Mouse (Mus musculus) layer of hippocampus, adult 2 months (tissue): Measurements from ENCODE around the gene Pabpn1l. TPM values are rescaled to one million over a fixed set of nuclear protein-coding genes. Genes with fewer than 3 reads are reported as not detected.
A peak's percentile ranks its signal among the peaks of the same experiment; 100 is the strongest.

Source experiments
- DNase-seq, 2 experiments: peaks; one replicate each; pipeline ENCODE4 v3.0.0; 2022; ENCODE audit warnings: low spot score in 2 of 2
- H3K27ac ChIP-seq: fragments of 200-600 bp; 2 replicates; pipeline ENCODE4 v1.8.1; 2022
- H3K4me3 ChIP-seq: fragments of 200-600 bp; 2 replicates; pipeline ENCODE4 v1.8.1; 2022; ENCODE audit warnings: mild to moderate bottlenecking
- CTCF ChIP-seq: fragments of 200-600 bp; conservative IDR thresholded peaks from 2 replicates; pipeline ENCODE4 v1.8.1; 2022; ENCODE audit warnings: antibody characterized with exemption, mild to moderate bottlenecking, moderate library complexity
- total RNA-seq, 2 experiments: library from RNA; stranded (reverse); gene quantifications; 2 replicates each; pipeline ENCODE4 v1.2.3; 2021

Pabpn1l gene
- total RNA-seq, 2 experiments from 2014 or later = 0.52 TPM; not detected in 1

DNA sequence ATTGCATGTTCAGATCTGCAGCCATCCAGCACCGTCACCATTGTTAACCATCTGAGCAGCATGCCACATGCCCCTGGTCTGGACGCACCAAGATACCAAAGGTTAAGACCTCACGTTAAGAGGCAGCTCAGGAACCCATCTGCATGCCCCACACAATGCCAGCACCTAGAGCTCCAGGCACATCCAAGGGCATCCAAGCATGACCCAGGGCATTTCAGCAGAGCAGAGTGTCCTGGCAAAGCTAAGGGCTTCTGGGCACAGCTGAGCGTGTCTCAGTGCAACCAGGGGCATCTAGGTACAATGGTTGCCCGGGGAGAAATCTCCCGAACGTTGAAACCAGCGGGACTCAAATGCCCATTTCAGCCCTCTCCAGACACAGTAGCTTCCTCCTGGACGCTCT lies 21.9 kb downstream of the Pabpn1l start:
- DNase-seq = no peak
- TF ChIP-seq CTCF = no peak
- H3K27ac ChIP-seq = no peak overlapping the region
- no peak overlapping the region for H3K4me3 ChIP-seq

DNA sequence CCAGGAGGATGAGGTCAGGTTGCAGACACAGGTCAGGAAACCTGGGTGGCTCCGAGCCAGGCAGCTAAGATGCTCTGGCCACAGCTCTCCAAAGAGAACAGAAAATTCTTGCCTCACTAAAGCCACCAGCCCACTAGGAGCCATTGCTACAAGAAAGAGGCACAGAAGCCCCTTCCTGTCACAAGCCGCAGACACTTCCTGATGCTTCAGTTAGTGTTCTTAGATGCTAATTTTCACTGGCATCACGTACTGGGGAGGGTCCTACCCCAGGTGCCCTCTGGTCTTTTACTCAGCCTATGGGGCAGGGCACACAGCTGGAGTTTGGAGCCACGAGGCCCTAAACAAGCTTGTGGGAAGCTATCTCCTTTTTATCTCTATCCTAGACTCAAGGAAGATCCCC lies 26.5 kb downstream of the Pabpn1l start:
- TF ChIP-seq CTCF = no peak
- no peak for DNase-seq
- H3K4me3 ChIP-seq = no peak overlapping the region
- H3K27ac ChIP-seq = no peak overlapping the region

DNA sequence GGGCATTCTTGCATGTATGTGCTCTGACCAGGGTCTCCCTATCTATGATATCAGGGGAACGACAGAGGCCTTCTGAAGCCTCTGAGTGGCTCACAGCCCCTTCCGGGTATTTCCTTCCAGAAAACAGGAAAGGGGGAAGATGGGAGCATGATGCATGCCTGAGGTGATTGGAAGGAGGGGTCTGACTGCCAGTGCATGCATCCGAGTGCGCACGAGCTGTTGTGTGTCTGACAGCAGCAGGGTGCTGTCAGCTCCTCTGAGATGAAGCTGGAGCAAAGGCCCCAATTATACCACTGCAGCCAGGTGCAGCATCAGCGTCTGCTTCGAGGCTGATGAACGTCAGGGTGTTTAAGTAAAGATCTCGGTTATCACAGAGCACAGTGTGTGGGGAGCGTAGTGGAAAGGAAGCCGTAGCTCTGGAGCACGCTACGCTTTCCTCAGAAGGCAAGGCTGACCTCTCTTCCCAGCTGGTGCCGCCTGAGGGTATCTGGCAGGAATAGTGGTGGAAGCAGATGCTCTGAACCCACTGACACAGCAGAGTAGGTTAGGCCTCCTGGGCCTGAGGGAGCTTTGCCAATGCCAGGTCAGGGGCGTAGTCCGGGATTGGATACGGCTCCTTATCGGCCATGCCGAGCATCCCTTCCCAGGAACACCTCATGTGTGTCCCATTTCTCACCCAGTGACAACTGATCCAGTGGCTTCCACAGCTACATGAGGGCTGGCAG lies 28.6 kb downstream of the Pabpn1l start:
- TF ChIP-seq CTCF = no peak
- no peak for DNase-seq

DNA sequence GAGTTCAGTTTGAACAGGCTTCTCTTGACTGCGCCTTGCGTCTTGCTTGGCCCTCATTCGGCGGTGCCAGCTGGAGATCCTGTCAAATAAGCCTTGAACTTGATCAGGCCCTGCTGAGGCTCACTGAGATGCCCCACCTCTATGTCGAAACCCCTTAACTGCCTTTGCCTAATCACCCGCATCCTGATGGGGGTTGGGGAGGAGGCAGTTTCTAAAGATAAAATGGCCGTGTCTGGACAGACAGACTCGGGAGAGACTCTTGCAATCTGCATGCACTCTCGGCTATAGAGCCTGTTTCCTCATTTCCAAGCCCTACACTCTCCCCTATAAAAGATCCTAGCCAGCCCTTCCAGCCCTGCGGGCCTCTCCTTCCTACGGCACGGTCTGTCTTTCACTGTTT lies 29.3 kb downstream of the Pabpn1l start:
- TF ChIP-seq CTCF = no peak
- no peak overlapping the region for H3K4me3 ChIP-seq
- no peak overlapping the region for H3K27ac ChIP-seq
- DNase-seq = no peak

More for the DNA sequence above, 28.6 kb downstream of the Pabpn1l start:
- Histone ChIP-seq H3K27ac (no peak overlapping the region), H3K4me3 (no peak overlapping the region)

DNA sequence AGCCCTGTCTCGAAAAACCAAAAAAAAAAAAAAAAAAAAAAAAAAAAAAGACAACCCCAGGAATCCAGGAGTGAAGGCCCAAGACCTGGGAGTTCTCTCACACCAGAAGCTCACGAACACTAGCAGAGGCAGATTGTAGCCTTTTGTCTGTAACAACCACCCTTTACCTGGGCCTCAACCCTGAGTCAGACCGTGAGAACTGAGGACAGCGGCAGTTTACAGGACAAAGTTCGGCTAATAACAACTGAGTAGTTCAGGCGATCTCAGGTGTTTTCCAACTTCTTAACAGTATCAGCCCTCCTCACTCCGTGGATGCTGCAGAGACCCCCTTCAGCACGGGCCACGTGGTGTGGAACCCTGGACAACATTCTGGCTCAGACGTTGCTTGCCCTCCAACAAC lies 35.8 kb downstream of the Pabpn1l start:
- no peak overlapping the region for H3K27ac ChIP-seq
- TF ChIP-seq CTCF = no peak
- H3K4me3 ChIP-seq = no peak overlapping the region
- DNase-seq = no peak

DNA sequence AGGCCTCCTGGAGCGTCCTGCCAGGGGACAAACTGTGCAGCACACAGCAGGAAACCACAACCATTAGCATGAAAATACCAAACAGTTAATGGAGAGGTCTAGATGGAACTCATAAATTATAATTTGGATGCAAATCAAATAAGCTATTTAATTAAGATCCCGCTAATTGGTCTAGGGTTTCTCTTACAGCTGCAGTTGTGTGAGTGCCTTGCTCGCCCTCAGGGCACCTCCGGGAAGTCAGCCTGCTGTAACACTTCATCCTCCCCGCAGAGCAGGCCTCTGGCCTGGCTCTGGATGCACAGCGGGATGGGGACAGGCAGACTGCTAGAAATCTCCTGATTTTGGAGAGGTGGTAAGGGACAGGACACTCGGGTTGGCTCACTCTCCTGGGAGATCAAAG lies 36.4 kb downstream of the Pabpn1l start:
- no peak for TF ChIP-seq CTCF
- no peak overlapping the region for H3K4me3 ChIP-seq
- H3K27ac ChIP-seq = no peak overlapping the region
- no peak for DNase-seq

DNA sequence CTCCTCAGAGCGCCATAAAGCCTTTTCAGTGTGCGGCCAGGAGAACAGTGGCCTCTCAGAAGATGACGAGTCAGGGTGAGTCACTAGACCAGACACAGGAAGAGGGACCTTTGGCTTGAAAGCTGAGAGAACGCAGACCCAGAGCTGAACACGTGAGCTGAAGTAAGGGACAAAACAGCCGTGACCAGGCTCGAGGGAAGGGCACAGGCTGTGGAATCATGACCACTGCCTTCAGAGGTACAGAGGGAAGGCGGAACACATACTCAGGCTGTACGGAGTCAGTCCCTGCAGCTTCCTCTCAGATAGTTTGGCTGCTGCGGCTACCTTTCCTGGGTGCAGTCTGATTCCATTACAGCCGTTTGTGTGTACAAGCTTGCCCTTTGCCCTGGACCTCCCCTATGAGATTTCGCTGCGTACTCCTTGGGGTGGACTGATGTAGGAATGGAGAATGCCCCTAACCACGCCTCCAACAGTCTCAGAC lies 37.1 kb downstream of the Pabpn1l start:
- no peak overlapping the region for H3K4me3 ChIP-seq
- TF ChIP-seq CTCF = no peak
- H3K27ac ChIP-seq = no peak overlapping the region
- DNase-seq = no peak

DNA sequence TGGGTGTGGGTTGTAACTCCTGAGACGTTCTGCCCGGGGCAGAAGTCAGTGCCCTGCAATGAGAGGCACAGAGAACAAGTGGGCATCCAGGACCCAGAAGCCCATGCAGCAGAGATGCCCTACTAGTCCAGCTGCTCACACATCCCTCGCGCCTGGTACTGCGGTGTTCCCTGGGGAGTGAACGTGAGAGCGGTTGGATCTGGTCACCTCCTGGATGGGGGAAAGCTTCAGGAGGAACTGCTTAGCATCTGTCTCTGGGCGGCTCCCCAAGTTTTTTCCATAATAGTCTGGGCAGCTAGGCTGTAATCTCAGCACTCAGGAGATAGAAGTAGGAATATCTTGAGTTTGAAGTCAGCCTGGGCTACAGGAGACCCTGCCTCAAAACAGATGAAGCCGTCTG lies 37.6 kb downstream of the Pabpn1l start:
- DNase-seq = no peak
- no peak for TF ChIP-seq CTCF
- Histone ChIP-seq H3K4me3 (no peak overlapping the region), H3K27ac (no peak overlapping the region)

DNA sequence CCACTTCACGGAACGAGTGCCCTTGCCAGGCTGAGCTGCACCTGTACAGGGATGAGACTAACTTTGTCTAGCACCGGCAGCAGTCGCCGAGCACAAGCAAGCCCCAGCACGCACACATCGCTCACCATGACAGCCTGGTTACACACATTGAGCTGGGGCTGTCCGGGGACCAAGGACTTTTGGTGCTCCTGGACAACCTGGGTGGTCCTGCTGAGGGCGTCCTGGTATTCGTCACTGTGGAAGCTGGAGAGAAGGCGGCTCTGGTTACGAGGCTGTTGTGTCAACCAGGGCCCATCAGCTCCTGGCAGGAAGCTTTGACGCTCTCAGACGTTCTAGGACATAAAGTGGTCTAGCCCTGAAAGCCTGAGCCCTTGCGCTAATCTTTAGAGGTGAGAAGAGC lies 41.6 kb downstream of the Pabpn1l start:
- H3K27ac ChIP-seq = no peak overlapping the region
- no peak overlapping the region for H3K4me3 ChIP-seq
- TF ChIP-seq CTCF = no peak
- DNase-seq = no peak

DNA sequence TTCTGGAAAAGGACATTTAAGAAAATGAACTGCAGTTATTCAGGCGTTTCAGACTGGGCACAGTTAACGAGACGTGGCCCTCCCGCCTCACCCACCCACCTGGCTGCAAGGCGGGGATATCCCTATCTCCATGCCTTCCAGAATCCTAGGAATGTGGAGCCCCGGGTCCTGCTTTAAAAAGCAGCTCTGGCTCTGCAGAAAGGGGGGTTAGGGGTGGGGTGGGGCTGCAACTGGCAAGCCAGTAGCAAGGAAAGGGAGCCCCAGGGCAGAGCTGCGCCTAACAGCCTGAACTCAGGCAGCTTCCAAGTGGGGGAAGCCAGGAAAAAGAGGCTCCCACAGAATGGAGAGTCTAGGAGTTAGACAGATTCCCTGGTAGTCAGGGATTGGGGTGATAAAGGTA lies 43.3 kb downstream of the Pabpn1l start:
- no peak for TF ChIP-seq CTCF
- no peak for DNase-seq
- H3K4me3 ChIP-seq = no peak overlapping the region
- H3K27ac ChIP-seq = no peak overlapping the region

DNA sequence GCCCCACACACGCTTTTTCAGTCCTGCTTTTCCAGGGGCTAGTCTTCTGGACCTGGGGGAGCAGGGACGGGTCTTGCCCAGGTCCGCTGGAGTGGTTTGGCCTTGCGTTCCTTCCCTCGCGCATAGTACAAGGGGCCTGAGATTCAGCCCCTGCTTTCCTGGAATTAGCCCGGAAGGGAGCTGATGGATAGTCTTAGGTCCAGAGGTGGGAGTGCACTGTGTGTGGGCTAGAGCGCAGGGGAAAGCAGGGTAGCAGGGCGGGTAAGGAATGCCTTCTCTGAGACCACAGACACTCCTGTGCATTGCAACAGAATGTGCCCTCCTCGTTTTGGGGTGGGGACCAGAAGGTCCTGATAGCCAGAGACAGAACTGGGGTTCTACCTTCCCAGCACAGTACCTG lies 45.4 kb downstream of the Pabpn1l start:
- H3K27ac ChIP-seq = peak overlapping the region; percentile 90; the same call in 1 of the 2 replicates
- TF ChIP-seq CTCF = no peak
- no peak for DNase-seq
- H3K4me3 ChIP-seq = peak overlapping the region; percentile 88

DNA sequence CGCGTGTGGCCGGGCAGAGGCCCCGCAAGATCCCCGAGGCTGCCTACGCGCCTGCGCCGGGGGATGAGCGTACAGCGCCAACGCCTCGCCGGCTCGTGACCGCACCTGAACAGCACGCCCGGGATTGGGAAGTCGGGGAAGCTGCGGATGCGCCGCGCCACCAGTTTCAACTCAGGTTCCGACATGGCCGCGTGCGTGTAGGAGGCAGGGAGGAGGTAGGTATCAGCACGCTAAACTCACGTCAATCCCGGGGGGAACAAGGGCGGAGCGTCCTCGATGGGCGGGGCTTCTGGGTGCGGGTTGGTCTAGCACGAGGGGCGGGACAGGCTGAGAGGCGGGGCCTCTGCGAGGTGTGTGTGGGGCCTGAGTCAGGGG lies 45.9 kb downstream of the Pabpn1l start, which contains the start of gene Aprt:
Aprt (minus strand) TSS at position 262 of the 375 bp plus-strand sequence.
- TF ChIP-seq CTCF = no peak
- peak; percentile 94 to 96 for DNase-seq
- peak within 1 kb of the TSS; percentile 90 for H3K27ac ChIP-seq
- H3K4me3 ChIP-seq = peak within 1 kb of the TSS; percentile 88

DNA sequence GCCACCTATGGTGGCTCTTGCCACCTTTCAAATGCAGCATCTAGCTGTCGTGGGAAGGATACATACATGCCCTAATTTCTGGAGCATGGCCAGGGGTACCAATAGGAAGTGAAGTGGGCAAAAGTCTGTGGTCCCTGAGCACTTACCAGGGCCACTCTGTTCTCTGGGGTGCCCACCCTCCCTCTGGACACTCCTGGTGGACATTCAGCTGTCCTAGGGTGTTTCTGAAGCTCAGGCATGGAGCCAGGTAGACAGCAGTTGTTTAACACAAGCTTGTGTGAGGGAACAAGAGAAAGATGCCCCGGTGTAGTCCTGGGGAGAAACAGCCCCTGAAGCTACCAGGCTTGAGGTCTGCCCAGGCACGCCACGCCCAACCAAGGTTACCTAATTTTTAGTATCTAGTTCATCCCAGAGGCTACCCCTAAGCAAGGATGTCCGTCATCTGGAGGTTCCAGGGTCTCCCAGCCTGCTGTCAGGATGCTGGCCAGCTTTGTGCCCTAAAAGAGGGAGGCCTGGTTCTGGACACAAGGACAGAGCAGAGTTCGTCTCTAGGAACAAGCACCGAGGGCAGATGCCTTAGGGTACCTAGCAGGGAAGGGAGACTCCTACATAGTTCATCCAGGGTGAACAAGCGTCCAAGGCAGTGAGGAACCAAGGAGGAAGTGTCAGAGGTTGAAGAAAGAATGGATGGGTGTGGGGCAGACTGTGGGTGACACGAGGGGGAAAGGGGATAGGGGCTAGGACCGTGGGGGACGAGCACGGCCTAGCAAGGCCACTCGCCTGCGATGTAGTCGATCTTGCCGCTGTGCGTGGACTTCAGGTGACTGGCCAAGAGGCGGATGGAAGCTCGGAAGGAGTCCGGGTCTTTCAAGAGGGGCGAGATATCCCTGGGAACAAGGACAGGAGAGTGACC lies 46.5 kb downstream of the Pabpn1l start:
- H3K4me3 ChIP-seq = peak overlapping the region; percentile 88
- peak overlapping the region; percentile 90 for H3K27ac ChIP-seq
- no peak for DNase-seq
- no peak for TF ChIP-seq CTCF

DNA sequence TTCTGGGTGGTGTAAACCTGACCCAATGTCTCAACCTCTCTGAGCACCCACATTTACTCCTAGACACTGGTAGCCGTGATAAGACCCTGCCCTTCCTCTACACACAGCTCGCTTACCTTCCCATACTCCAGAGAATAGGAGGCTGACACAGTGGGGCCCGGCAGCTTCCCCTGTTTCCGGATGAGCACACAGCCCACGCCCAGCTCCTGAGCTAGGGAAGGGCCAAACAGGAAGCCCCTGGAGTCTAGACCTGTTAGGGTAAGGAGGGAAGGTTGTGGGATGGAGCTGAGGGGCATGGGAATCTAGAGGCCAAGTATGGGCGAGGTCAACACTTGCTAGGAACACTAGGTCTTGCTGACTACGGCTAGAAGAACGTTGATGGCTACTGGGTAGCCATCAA lies 47.3 kb downstream of the Pabpn1l start:
- TF ChIP-seq CTCF = no peak
- peak overlapping the region; percentile 88 for H3K4me3 ChIP-seq
- no peak for DNase-seq
- H3K27ac ChIP-seq = peak overlapping the region; percentile 90; the same call in 1 of the 2 replicates
